Mouse (Mus musculus): ENCODE data around the gene Dok4. TPM values are rescaled to one million over a fixed set of nuclear protein-coding genes. Genes with fewer than 3 reads are reported as not detected.
"Not testable (repeated sequence)": the region's sequence is repeated elsewhere in the genome, so short reads cannot be mapped to it uniquely, and the experiment has no call there.

Dok4 gene
- polyA plus RNA-seq, 1 experiment = 5.3 TPM

- H3K4me1 ChIP-seq (ENCODE audit: control insufficient read depth, insufficient read depth, insufficient read length) = 0 out of 2 replicates have a peak, but pooled peaks cover 1% of the 10 kb centered on the region
- no peak overlapping the region for H3K4me3 ChIP-seq (ENCODE audit: extremely low read depth, insufficient read depth, insufficient read length)
- H3K36me3 ChIP-seq (ENCODE audit: control insufficient read depth, insufficient read depth, low read length) = peaks cover 16% of the 10 kb centered on the region
- 85% methylated on average over 10 of the region's 10 CpGs for WGBS
- no peak overlapping the region for H3K27ac ChIP-seq (ENCODE audit: insufficient read depth, low read length)
- H3K27me3 ChIP-seq (ENCODE audit: control insufficient read depth, insufficient read depth, low read length) = 0 out of 2 replicates have a peak, but pooled peaks cover 1% of the 10 kb centered on the region
- TF ChIP-seq POLR2A (IDR thresholded peaks at IDR 0.05; ENCODE audit: low read depth, low read length) (no peak), CTCF (IDR thresholded peaks at IDR 0.05; ENCODE audit: extremely low read depth, insufficient read depth, insufficient read length, insufficient replicate concordance) (no peak)
- DNase-seq (ENCODE audit: low read depth in 1 of 2, low spot score in 2 of 2) = no peak
These were observed 10.8 kb downstream of the Dok4 start for GRCm38 (mm10) chr8:94865292-94865691.

- Histone ChIP-seq H3K27me3 (ENCODE audit: control insufficient read depth, insufficient read depth, low read length) (no peaks in the 10 kb centered on the region), H3K36me3 (ENCODE audit: control insufficient read depth, insufficient read depth, low read length) (peaks cover 16% of the 10 kb centered on the region), H3K4me1 (ENCODE audit: control insufficient read depth, insufficient read depth, insufficient read length) (peaks cover 1% of the 10 kb centered on the region; the same call in 1 of the 2 replicates), H3K27ac (ENCODE audit: insufficient read depth, low read length) (no peak overlapping the region), H3K4me3 (ENCODE audit: extremely low read depth, insufficient read depth, insufficient read length) (no peak overlapping the region)
- no peak for DNase-seq (ENCODE audit: low read depth in 1 of 2, low spot score in 2 of 2)
- TF ChIP-seq CTCF (IDR thresholded peaks at IDR 0.05; ENCODE audit: extremely low read depth, insufficient read depth, insufficient read length, insufficient replicate concordance) = no peak
- WGBS = 80% methylated on average over 10 of the region's 10 CpGs
These were observed 12.0 kb downstream of the Dok4 start for GRCm38 (mm10) chr8:94863897-94864673.

GRCm38 (mm10) chr8:94862487-94863220 is 13.5 kb downstream of the Dok4 start:
- no peak for DNase-seq (ENCODE audit: low read depth in 1 of 2, low spot score in 2 of 2)
- no peak overlapping the region for H3K27ac ChIP-seq (ENCODE audit: insufficient read depth, low read length)
- no peaks in the 10 kb centered on the region for H3K27me3 ChIP-seq (ENCODE audit: control insufficient read depth, insufficient read depth, low read length)
- whole genome bisulfite sequencing = 92% methylated on average over 12 of the region's 12 CpGs
- no peak for TF ChIP-seq POLR2A (IDR thresholded peaks at IDR 0.05; ENCODE audit: low read depth, low read length)
- H3K4me3 ChIP-seq (ENCODE audit: extremely low read depth, insufficient read depth, insufficient read length) = no peak overlapping the region
- H3K36me3 ChIP-seq (ENCODE audit: control insufficient read depth, insufficient read depth, low read length) = peaks cover 16% of the 10 kb centered on the region
- H3K4me1 ChIP-seq (ENCODE audit: control insufficient read depth, insufficient read depth, insufficient read length) = peaks cover 5% of the 10 kb centered on the region; the same call in 1 of the 2 replicates

GRCm38 (mm10) chr8:94861352-94861910 is 14.7 kb downstream of the Dok4 start:
- Histone ChIP-seq H3K4me3 (ENCODE audit: extremely low read depth, insufficient read depth, insufficient read length) (no peak overlapping the region), H3K36me3 (ENCODE audit: control insufficient read depth, insufficient read depth, low read length) (peaks cover 16% of the 10 kb centered on the region), H3K27ac (ENCODE audit: insufficient read depth, low read length) (no peak overlapping the region), H3K4me1 (ENCODE audit: control insufficient read depth, insufficient read depth, insufficient read length) (peaks cover 5% of the 10 kb centered on the region; the same call in 1 of the 2 replicates), H3K27me3 (ENCODE audit: control insufficient read depth, insufficient read depth, low read length) (no peaks in the 10 kb centered on the region)
- 74% methylated on average over 8 of the region's 8 CpGs for WGBS
- TF ChIP-seq CTCF (IDR thresholded peaks at IDR 0.05; ENCODE audit: extremely low read depth, insufficient read depth, insufficient read length, insufficient replicate concordance) = peak; percentile 40; the same call in 1 of the 2 replicates
- no peak for TF ChIP-seq POLR2A (IDR thresholded peaks at IDR 0.05; ENCODE audit: low read depth, low read length)
- peak in 1 of 2 experiments; percentile 74 for DNase-seq (ENCODE audit: low read depth in 1 of 2, low spot score in 2 of 2)

- Histone ChIP-seq H3K4me1 (ENCODE audit: control insufficient read depth, insufficient read depth, insufficient read length) (peaks cover 5% of the 10 kb centered on the region; the same call in 1 of the 2 replicates), H3K36me3 (ENCODE audit: control insufficient read depth, insufficient read depth, low read length) (peaks cover 5% of the 10 kb centered on the region; the same call in 1 of the 2 replicates), H3K27ac (ENCODE audit: insufficient read depth, low read length) (peak within 1 kb of the TSS; percentile 40), H3K27me3 (ENCODE audit: control insufficient read depth, insufficient read depth, low read length) (no peaks in the 10 kb centered on the region), H3K4me3 (ENCODE audit: extremely low read depth, insufficient read depth, insufficient read length) (peak within 1 kb of the TSS; percentile 76)
- peak; percentile 61 to 88 for DNase-seq (ENCODE audit: low read depth in 1 of 2, low spot score in 2 of 2)
- TF ChIP-seq CTCF (IDR thresholded peaks at IDR 0.05; ENCODE audit: extremely low read depth, insufficient read depth, insufficient read length, insufficient replicate concordance) (peak; percentile 92), POLR2A (IDR thresholded peaks at IDR 0.05; ENCODE audit: low read depth, low read length) (peak; percentile 37; the same call in 1 of the 2 replicates)
- under 1% methylated on average over 68 of the region's 68 CpGs for WGBS
These were observed 18.6 kb downstream of the Dok4 start, which contains the start of gene Polr2c for GRCm38 (mm10) chr8:94857346-94858173. Gene Polr2c, plus strand, starts transcription at chr8:94857450.

- peaks cover 5% of the 10 kb centered on the region for H3K36me3 ChIP-seq (ENCODE audit: control insufficient read depth, insufficient read depth, low read length)
- no peaks in the 10 kb centered on the region for H3K27me3 ChIP-seq (ENCODE audit: control insufficient read depth, insufficient read depth, low read length)
- H3K27ac ChIP-seq (ENCODE audit: insufficient read depth, low read length) = no peak overlapping the region
- H3K4me3 ChIP-seq (ENCODE audit: extremely low read depth, insufficient read depth, insufficient read length) = no peak overlapping the region
- 33% methylated on average over 5 of the region's 5 CpGs for WGBS
- TF ChIP-seq CTCF (IDR thresholded peaks at IDR 0.05; ENCODE audit: extremely low read depth, insufficient read depth, insufficient read length, insufficient replicate concordance) = no peak
- H3K4me1 ChIP-seq (ENCODE audit: control insufficient read depth, insufficient read depth, insufficient read length) = peaks cover 5% of the 10 kb centered on the region; the same call in 1 of the 2 replicates
- no peak for DNase-seq (ENCODE audit: low read depth in 1 of 2, low spot score in 2 of 2)
These were observed 19.2 kb downstream of the Dok4 start for GRCm38 (mm10) chr8:94857011-94857345.

GRCm38 (mm10) chr8:94854761-94855160 is 21.4 kb downstream of the Dok4 start:
- H3K36me3 ChIP-seq (ENCODE audit: control insufficient read depth, insufficient read depth, low read length) = peaks cover 14% of the 10 kb centered on the region
- H3K27ac ChIP-seq (ENCODE audit: insufficient read depth, low read length); DNase-seq (ENCODE audit: low read depth in 1 of 2, low spot score in 2 of 2); H3K4me3 ChIP-seq (ENCODE audit: extremely low read depth, insufficient read depth, insufficient read length); H3K4me1 ChIP-seq (ENCODE audit: control insufficient read depth, insufficient read depth, insufficient read length); H3K27me3 ChIP-seq (ENCODE audit: control insufficient read depth, insufficient read depth, low read length): not testable (repeated sequence)
- WGBS = 93% methylated on average over 11 of the region's 11 CpGs
